Mouse (Mus musculus) ES-E14 (cell line): ENCODE data around the gene Plet1.

Experiments used
- CHD2 ChIP-seq: IDR thresholded peaks from 2 replicates; pipeline ENCODE4 v1.6.1; 2014; ENCODE audit warnings: mild to moderate bottlenecking, low read depth, low read length, inconsistent platforms
- MAFK ChIP-seq: IDR thresholded peaks from 2 replicates; pipeline ENCODE4 v1.6.1; 2014; ENCODE audit warnings: mild to moderate bottlenecking, low read depth, low read length, inconsistent platforms; ENCODE audit not compliant: insufficient read depth
- ZC3H11A ChIP-seq: IDR thresholded peaks from 2 replicates; pipeline ENCODE4 v1.6.1; 2012; ENCODE audit warnings: low read depth, mild to moderate bottlenecking, inconsistent platforms, low read length, borderline replicate concordance
- ZNF384 ChIP-seq: IDR thresholded peaks from 2 replicates; pipeline ENCODE4 v1.6.1; 2012; ENCODE audit warnings: low read depth, low read length, inconsistent platforms

GRCm38 (mm10) chr9:50555094-50555446 lies 60.7 kb downstream of the Plet1 start, which contains the start of gene Bco2:
- TF ChIP-seq MAFK, result no peak
- no peak for TF ChIP-seq ZC3H11A
- no peak for TF ChIP-seq CHD2
- TF ChIP-seq ZNF384, result no peak
